Mouse (Mus musculus): Measurements from ENCODE around the gene Nav2.

The Nav2 gene

DNA sequence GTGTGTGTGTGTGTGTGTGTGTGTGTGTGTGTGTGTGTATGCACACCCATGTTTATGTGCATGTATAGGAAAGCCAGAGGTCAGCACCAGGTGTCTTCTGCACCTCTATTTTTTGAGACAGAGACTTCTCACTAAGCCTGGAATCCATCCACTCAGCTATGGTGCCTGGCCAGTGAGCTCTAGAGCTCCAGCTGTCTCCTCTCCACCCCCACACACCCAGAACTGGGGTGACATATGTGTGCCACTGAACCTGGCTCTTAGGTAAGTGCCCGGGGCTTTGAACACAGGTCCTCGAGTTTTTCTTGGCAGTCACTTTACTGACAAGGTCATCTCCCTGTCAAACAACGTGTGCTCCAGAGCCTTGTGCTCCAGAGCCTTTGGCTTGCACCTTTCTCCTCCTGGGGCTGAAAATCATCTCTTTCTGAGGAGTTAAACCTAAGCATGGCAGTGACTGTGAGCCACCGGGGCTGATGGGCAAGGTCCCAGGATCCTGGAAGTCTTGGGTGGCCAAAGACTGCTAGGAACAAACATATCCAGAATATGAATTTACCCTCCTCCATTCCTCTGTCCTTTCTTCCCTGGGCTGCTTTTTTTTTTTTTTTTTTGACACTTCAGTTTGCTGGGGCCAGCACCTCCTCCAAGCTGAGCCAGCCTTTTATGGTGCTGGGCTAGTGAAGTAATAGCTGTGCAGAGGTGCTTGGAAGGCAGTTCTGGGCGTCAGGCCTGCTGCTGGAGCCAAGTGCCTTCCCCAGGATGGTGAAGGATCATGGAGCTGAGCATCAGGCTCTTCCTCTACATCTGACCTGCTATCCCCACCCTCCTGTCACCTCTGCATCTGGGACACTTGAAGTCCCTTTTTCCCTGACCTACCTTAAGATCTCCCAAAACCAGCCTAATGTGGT is 298.5 kb downstream of the Nav2 start:
- no peak for DNase-seq (ENCODE audit: low read depth)

GRCm38 (mm10) chr7:49209526-49209925 is 301.0 kb downstream of the Nav2 start:
- no peak for DNase-seq (ENCODE audit: low read depth)

GRCm38 (mm10) chr7:49210721-49211120 is 302.2 kb downstream of the Nav2 start:
- DNase-seq (ENCODE audit: low read depth) = no peak

DNA sequence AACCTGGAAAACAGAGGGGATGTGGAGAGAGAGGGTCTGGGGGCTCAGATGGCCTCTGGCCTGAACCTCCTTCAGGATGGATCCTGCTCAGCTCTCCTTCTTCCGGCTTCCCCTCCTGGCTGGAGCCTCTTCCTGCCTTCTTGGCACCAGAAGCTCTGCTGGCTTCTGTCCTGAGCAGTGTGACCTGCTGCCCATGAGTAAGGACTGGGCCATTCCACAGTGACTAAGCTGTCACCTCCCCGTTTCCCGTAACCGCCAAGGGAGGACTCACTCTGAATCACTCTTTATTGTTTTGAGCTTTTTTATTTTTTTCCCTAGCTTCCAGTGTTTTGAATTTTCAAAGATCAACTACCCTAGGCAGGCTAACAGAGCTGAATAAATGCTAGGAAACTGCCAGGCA is 304.5 kb downstream of the Nav2 start:
- no peak for DNase-seq (ENCODE audit: low read depth)

GRCm38 (mm10) chr7:49217786-49218185 is 309.3 kb downstream of the Nav2 start:
- DNase-seq (ENCODE audit: low read depth) = no peak

- no peak for DNase-seq (ENCODE audit: low read depth)
These were observed 317.2 kb downstream of the Nav2 start for GRCm38 (mm10) chr7:49225741-49226140.

GRCm38 (mm10) chr7:49232969-49233368 is 324.5 kb downstream of the Nav2 start:
- DNase-seq (ENCODE audit: low read depth) = no peak

- no peak for DNase-seq (ENCODE audit: low read depth)
These were observed 325.8 kb downstream of the Nav2 start for GRCm38 (mm10) chr7:49234288-49234687.

DNA sequence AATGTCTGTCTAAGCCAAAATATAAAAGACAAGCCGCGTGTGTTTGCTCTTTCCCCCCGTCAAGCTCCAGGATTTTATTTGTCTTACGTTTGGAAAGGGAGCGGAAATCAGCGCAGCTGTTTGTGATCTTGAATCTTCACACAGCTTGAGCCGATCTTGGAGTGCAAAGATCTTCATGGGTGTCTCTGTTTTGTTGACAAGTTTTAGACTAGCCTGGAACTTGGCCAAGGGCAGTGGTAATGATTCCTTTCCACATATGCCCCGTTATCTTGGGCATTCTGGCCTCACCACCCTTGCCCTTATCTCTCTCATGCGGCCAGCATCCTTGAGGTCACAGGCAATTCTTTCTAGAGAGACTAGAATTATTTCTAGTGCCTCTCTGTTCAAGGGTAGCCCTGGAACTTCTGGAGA is 326.8 kb downstream of the Nav2 start:
- DNase-seq (ENCODE audit: low read depth) = no peak

DNA sequence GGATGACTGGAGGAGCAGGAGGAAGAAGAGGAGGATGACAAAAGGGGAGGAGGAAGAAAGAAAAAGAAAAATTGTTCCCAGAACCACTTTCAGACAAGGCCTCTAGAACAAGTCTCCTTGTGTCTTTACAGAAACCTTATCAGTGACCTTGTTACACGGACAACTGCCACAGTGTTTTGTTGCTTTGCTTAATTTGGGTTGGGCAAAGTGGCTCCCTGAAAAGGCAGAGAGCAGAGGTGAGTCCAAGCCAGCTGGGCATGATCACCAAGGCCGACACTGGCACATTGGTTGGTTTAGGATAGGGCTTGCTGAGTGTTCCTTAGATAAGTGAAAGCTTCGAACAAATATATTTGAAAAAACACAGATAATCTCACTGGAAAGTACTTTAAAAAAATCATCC is 327.3 kb downstream of the Nav2 start:
- no peak for DNase-seq (ENCODE audit: low read depth)

GRCm38 (mm10) chr7:49240461-49240860 is 331.9 kb downstream of the Nav2 start:
- DNase-seq (ENCODE audit: low read depth) = no peak

GRCm38 (mm10) chr7:49241229-49241751 is 332.8 kb downstream of the Nav2 start:
- DNase-seq (ENCODE audit: low read depth) = no peak

GRCm38 (mm10) chr7:49242261-49242660 is 333.7 kb downstream of the Nav2 start:
- DNase-seq (ENCODE audit: low read depth) = no peak

GRCm38 (mm10) chr7:49243079-49243478 is 334.6 kb downstream of the Nav2 start:
- DNase-seq (ENCODE audit: low read depth) = no peak

DNA sequence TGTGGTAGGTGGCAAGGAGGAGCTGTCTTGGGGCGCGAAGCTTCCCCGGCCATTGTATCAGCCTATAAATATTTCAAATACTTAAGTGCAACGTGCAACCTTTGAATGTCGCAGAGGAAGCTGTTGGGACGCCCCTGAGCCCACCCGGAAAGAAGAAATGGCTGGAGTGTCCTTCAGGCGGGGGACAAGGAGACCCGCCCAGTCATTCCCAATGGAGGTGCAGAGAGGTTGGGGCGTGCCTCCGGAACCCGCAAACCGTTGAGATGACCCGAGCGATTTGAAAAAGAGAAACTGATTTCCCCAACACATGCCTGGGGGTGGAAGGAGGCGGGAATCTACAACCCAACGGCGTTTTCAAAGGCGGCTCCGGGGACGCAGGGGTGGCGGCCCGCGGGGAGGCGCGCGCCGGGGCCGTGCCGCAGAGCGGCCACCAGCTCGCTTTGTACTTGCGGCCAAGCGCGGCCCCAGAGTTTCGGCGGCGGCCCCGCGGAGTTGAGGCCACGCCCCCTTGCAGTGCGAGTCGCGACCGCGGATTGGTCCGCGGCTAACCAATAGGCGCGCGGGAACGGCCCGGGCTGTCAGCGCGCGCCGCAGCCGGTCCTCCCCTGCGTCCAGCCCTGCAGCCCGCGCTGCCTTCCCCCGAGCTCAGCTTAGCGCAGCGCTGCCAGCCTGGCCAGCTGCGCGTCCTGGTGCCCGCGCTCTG is 337.2 kb downstream of the Nav2 start:
- DNase-seq (ENCODE audit: low read depth) = peak; percentile 87

- no peak for DNase-seq (ENCODE audit: low read depth)
These were observed 337.7 kb downstream of the Nav2 start for GRCm38 (mm10) chr7:49246240-49246578.

GRCm38 (mm10) chr7:49246584-49247481 is 338.3 kb downstream of the Nav2 start:
- peak; percentile 50 for DNase-seq (ENCODE audit: low read depth)

- DNase-seq (ENCODE audit: low read depth) = peak; percentile 18
These were observed 339.3 kb downstream of the Nav2 start for GRCm38 (mm10) chr7:49247744-49248331.

- no peak for DNase-seq (ENCODE audit: low read depth)
These were observed 340.0 kb downstream of the Nav2 start for GRCm38 (mm10) chr7:49248333-49249086.

GRCm38 (mm10) chr7:49249462-49249861 is 340.9 kb downstream of the Nav2 start:
- no peak for DNase-seq (ENCODE audit: low read depth)

DNA sequence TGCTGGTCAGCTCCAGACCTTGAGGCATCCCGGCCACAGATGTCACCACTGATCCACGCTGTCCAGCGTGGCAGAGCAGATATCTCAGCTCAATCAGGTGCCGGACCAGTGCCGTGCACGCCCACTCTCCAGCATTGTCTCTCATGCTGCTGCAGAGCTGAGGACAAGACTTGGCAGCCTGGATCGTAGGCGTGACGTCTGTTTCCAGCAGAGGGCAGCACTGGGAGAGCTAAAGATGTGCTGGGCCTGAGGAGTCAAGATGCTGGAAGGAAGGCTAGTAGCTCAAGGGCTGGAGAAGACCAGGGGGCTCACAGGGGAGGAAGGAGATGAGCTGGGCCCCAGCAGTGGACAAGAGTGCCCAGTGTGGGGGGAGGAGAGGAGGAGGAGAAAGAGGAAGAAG is 341.5 kb downstream of the Nav2 start:
- DNase-seq (ENCODE audit: low read depth) = peak; percentile 78
